Mouse (Mus musculus) liver, adult 2 months (tissue): ENCODE measurements around the gene Hoxc6. TPM values are rescaled to one million over a fixed set of nuclear protein-coding genes. Genes with fewer than 3 reads are reported as not detected.

Experiments
- DNase-seq: peaks from one replicate; pipeline ENCODE4 v3.0.0-alpha.2; 2011; ENCODE audit warnings: low read depth, low spot score; ENCODE audit errors: extremely low read depth
- H3K27ac ChIP-seq: fragments of 200-500 bp; replicated peaks from 2 replicates; pipeline ENCODE4 v1.5.1; 2012; ENCODE audit warnings: low read depth, mild to moderate bottlenecking, control low read depth, inconsistent platforms, low read length; ENCODE audit not compliant: insufficient read depth
- H3K27me3 ChIP-seq: fragments of 200-500 bp; 2 replicates; pipeline ENCODE4 v1.6.1; 2012; ENCODE audit warnings: mild to moderate bottlenecking, moderate library complexity, low read length, inconsistent platforms; ENCODE audit not compliant: control insufficient read depth, insufficient read depth
- H3K36me3 ChIP-seq: fragments of 200-500 bp; 2 replicates; pipeline ENCODE4 v1.6.1; 2012; ENCODE audit warnings: low read length, inconsistent platforms; ENCODE audit not compliant: control insufficient read depth, insufficient read depth
- H3K4me1 ChIP-seq: fragments of 200-500 bp; 2 replicates; pipeline ENCODE4 v1.6.1; 2011; ENCODE audit warnings: low read length; ENCODE audit not compliant: control insufficient read depth, insufficient read depth
- H3K4me3 ChIP-seq: fragments of 200-500 bp; 2 replicates; pipeline ENCODE4 v1.5.1; 2011; ENCODE audit warnings: low read depth, mild to moderate bottlenecking, control low read depth, low read length, moderate library complexity; ENCODE audit not compliant: insufficient read depth
- H3K79me2 ChIP-seq: fragments of 200-500 bp; 2 replicates; pipeline ENCODE4 v1.6.1; 2012; ENCODE audit warnings: inconsistent platforms, mild to moderate bottlenecking, low read length, moderate library complexity; ENCODE audit not compliant: control insufficient read depth, insufficient read depth
- H3K9ac ChIP-seq: fragments of 200-500 bp; 2 replicates; pipeline ENCODE4 v1.6.1; 2012; ENCODE audit warnings: low read depth, mild to moderate bottlenecking, control low read depth, inconsistent platforms, low read length
- CTCF ChIP-seq: fragments of 200-500 bp; IDR thresholded peaks from 2 replicates; pipeline ENCODE4 v1.5.1; 2011; ENCODE audit warnings: low read depth, low read length, control low read depth
- POLR2A ChIP-seq: fragments of 200-500 bp; IDR thresholded peaks from 2 replicates; pipeline ENCODE4 v1.6.1; 2011; ENCODE audit warnings: low read length, control low read depth; ENCODE audit not compliant: insufficient read depth; ENCODE audit errors: extremely low read depth
- WGBS: fragments of 180-500 bp; shearing (Covaris S2); methylation state at CpG from one replicate; pipeline ENCODE4 v1.1.7; 2018; 5-methylcytosine and 5-hydroxymethylcytosine counted together
- polyA plus RNA-seq: library from polyadenylated mRNA; depleted of rRNA; stranded (reverse); fragments of >200 nt; gene quantifications from 2 replicates; pipeline ENCODE4 v1.2.3, GENCODE M21; 2012
- total RNA-seq: library from RNA; depleted of rRNA; stranded (reverse); fragments of >200 nt; gene quantifications from 2 replicates; pipeline ENCODE4 v1.2.3, GENCODE M21; 2014

Hoxc6 gene
- total and polyA plus RNA-seq, 2 experiments: not detected

GRCm38 (mm10) chr15:102990461-102991397 is 7.3 kb upstream of the Hoxc6 start, which contains the start of gene Hoxc8:
Gene Hoxc8, plus strand, starts transcription at chr15:102990607.
- Histone ChIP-seq H3K79me2 (no peaks in the 10 kb centered on the region), H3K4me3 (no peak within 1 kb of the TSS), H3K4me1 (no peaks in the 10 kb centered on the region), H3K9ac (no peak within 1 kb of the TSS), H3K27ac (no peak within 1 kb of the TSS), H3K36me3 (no peaks in the 10 kb centered on the region), H3K27me3 (peaks cover 25% of the 10 kb centered on the region)
- no peak for DNase-seq
- TF ChIP-seq POLR2A (no peak), CTCF (no peak)
- WGBS: 4% methylated on average over 69 of the region's 69 CpGs

GRCm38 (mm10) chr15:102991782-102992181 is 6.3 kb upstream of the Hoxc6 start:
- H3K4me1 ChIP-seq: no peaks in the 10 kb centered on the region
- TF ChIP-seq POLR2A (no peak), CTCF (no peak)
- H3K9ac ChIP-seq: no peak overlapping the region
- peaks cover 26% of the 10 kb centered on the region for H3K27me3 ChIP-seq
- H3K36me3 ChIP-seq: no peaks in the 10 kb centered on the region
- H3K79me2 ChIP-seq: no peaks in the 10 kb centered on the region
- WGBS: 7% methylated on average over 7 of the region's 7 CpGs
- H3K27ac ChIP-seq: no peak overlapping the region
- H3K4me3 ChIP-seq: no peak overlapping the region
- DNase-seq: no peak

GRCm38 (mm10) chr15:102992206-102992605 is 5.9 kb upstream of the Hoxc6 start:
- WGBS: 6% methylated on average over 11 of the region's 11 CpGs
- no peak for TF ChIP-seq POLR2A
- H3K27ac ChIP-seq: no peak overlapping the region
- H3K4me3 ChIP-seq: no peak overlapping the region
- H3K27me3 ChIP-seq: peaks cover 25% of the 10 kb centered on the region
- H3K36me3 ChIP-seq: no peaks in the 10 kb centered on the region
- no peaks in the 10 kb centered on the region for H3K79me2 ChIP-seq
- H3K9ac ChIP-seq: no peak overlapping the region
- no peaks in the 10 kb centered on the region for H3K4me1 ChIP-seq
- no peak for DNase-seq

- no peak for TF ChIP-seq CTCF
- TF ChIP-seq POLR2A: no peak
- no peak overlapping the region for H3K27ac ChIP-seq
- no peaks in the 10 kb centered on the region for H3K36me3 ChIP-seq
- WGBS: 4% methylated on average over 3 of the region's 3 CpGs
- H3K27me3 ChIP-seq: peaks cover 30% of the 10 kb centered on the region
- no peak overlapping the region for H3K4me3 ChIP-seq
- H3K9ac ChIP-seq: no peak overlapping the region
- DNase-seq: no peak
- no peaks in the 10 kb centered on the region for H3K4me1 ChIP-seq
- H3K79me2 ChIP-seq: no peaks in the 10 kb centered on the region
Measured at GRCm38 (mm10) chr15:102992863-102993262, 5.2 kb upstream of the Hoxc6 start.

GRCm38 (mm10) chr15:102996548-102996947 is 1.5 kb upstream of the Hoxc6 start:
- peaks cover 35% of the 10 kb centered on the region for H3K27me3 ChIP-seq
- no peaks in the 10 kb centered on the region for H3K4me1 ChIP-seq
- DNase-seq: no peak
- H3K79me2 ChIP-seq: no peaks in the 10 kb centered on the region
- no peak overlapping the region for H3K4me3 ChIP-seq
- TF ChIP-seq POLR2A (no peak), CTCF (no peak)
- no peaks in the 10 kb centered on the region for H3K36me3 ChIP-seq
- H3K27ac ChIP-seq: no peak overlapping the region
- 6% methylated on average over 9 of the region's 9 CpGs for WGBS
- H3K9ac ChIP-seq: no peak overlapping the region

GRCm38 (mm10) chr15:102997431-102997830 is 626 bp upstream of the Hoxc6 start:
- H3K27ac ChIP-seq: no peak overlapping the region
- no peak overlapping the region for H3K9ac ChIP-seq
- DNase-seq: no peak
- H3K79me2 ChIP-seq: no peaks in the 10 kb centered on the region
- H3K36me3 ChIP-seq: no peaks in the 10 kb centered on the region
- TF ChIP-seq CTCF: no peak
- TF ChIP-seq POLR2A: no peak
- peaks cover 29% of the 10 kb centered on the region for H3K27me3 ChIP-seq
- no peak overlapping the region for H3K4me3 ChIP-seq
- WGBS: 11% methylated on average over 3 of the region's 3 CpGs
- H3K4me1 ChIP-seq: no peaks in the 10 kb centered on the region
